Mouse (Mus musculus) adrenal gland (tissue): ENCODE results near the gene Prf1.

Experiments used
- intact Hi-C: fragments of 180-260 bp; cut with DNase I; formaldehyde crosslinking; loops from one replicate; pipeline ENCODE4 v1.15.1; 2025

The Prf1 gene

DNA sequence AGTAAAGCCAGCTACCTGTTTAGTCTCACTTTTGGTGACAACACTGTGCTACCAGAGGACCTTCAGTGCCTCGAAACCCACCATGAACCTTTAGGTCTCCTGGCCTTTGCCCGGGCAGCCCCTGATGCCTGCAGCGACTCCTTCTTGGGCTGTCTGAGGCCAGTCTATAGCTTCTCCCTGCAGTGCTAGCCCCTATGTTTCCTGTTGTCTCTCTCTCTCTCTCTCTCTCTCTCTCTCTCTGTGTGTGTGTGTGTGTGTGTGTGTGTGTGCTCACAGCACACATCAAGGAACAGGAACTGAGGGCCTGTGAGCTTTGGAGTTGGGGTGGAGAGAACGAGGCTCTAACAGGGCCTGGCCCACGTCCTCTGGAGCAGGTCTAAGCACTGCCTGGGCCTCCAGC lies 39.0 kb downstream of the Prf1 start:
- intact Hi-C loops = loop anchor here (1.0 to 5.0 kb wide), 2 partner anchors 59 to 137 kb away; no protein-coding TSS in a partner anchor

DNA sequence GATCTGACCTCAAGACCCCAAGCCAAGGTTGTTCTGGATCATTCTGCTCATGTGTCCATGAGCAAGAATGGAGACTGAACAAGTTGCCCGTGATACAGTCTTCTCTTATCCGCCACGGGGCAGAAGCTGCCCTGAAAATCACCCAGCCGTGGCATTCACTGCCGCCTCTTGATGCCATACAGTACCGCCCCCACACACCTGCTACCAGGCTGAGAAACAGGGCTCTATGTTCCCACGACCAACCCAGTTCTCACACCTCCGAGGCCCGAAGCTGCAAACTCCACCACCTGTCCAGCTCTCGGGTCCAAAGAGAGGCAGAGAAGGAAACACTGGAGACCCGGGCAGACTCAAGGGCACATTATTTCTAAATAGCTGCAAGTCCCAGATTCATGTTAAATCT lies 40.0 kb downstream of the Prf1 start:
- intact Hi-C loops = loop anchor here (5.0 kb wide), 1 partner anchor 60 kb away; no protein-coding TSS in a partner anchor

DNA sequence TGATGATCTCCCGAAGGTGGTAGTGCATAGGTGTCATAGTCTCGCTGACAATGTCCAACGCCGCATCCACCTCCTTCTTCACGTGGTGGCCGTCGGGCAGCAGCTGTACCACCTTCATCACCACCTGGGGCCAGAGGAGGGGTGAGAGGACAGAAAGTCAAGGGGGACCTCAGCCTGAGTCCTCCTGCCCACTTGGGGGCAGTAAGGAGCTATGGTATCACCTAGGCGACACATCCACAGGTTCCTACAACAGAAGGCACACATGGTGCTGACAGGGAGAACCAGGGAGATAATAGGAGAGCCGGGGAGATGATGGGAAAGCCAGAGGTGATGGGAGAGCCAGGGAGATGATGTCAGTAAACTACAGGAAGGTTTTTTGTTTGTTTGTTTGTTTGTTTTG lies 41.6 kb downstream of the Prf1 start:
- intact Hi-C loops = loop anchor here (5.0 kb wide), 1 partner anchor 62 kb away; no protein-coding TSS in a partner anchor

DNA sequence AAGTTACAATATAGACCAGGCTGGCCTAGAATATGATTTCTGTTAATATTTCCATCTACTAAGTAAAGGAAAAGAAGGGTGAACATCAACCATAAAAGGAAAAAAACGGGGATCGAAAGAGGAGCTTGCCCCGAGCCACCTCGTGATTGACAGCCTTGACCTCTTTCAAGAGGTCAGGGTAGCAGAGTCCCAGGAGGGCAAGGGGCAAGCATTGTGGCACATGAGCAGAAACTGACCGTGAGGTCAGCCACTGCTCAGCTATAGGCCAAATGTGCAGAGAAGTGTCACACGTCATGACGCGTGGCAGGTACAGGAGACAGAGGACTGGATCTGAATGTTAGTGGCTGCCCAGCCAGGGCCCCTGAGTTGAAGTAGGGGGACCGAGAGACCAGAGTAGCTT lies 42.6 kb downstream of the Prf1 start:
- intact Hi-C loops = loop anchor here (1.0 kb wide), 1 partner anchor 59 kb away; no protein-coding TSS in a partner anchor

DNA sequence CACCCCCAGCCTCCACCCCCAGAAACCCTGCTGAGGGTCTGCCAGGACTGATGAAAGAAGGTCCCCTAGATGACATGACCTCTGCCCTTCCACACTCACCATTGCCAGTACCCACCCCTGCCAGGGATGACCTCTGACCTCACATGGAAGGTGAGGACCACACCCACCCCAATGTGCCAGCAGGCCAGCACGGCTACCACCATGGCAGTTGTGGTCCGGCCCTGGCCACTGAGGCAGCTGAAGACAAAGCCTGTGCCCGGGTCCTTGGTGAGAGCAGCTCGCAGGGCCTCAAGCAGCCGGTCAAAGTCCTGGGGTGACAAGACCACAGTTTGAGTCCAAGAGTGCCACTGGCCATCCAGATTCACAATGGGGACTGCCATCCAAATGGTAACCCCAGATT lies 43.4 kb downstream of the Prf1 start:
- intact Hi-C loops = no loop called here

DNA sequence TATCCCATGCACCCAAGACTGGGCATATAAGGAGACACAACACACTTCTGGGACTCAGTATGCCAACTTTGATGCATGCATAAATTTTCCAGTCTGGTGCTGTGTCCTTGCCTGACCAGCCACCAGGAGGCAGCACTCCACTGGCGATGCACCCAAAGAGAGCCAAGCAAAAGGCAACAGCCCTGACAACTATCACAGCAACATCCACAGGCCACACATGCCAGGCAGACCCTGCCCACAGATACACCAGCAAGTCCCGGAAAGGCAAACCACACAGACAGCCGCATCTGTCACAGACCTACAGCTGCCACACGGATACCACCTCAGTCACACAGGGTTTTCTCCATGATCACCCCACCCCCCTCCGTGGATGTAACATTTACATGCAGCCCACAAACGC lies 43.9 kb downstream of the Prf1 start:
- intact Hi-C loops = no loop called here

DNA sequence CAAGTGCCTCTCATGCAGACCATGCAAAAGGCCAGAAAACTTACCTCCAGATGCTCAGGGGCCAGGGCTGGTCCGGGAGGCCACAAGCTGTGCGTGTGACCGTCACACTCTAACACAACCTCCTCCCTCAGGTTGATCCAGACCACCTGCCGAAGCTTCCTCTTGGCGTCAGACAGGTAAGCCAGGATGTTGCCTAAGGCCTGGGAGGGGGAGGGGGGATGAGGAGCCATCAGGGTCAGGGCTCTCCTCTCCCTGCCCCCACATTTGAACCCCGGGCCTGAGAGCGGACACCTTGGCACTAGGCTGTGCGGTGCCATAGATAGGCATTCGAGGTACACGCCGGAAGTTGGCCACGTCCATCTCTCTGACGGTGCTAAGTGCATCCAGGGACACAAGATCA lies 45.1 kb downstream of the Prf1 start:
- intact Hi-C loops = no loop called here

DNA sequence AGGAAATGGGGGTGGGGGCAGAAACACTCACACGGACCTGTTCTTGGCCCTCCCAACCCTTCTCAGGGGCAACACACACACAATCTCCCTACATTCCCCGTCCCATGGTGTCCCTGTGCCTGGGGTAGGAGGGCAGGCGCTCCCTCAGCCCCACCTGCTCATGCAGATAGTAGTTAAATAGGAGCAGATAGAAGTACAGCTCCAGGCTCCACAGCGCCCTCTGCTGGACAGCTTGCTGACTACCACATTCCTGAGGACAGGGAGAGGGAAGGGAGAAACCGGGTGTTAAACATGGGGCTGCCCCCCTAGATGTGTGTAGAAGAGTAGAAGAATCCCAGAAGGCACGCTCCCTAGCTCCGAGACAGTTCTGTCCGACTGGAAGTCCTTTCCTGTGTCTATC lies 46.3 kb downstream of the Prf1 start:
- intact Hi-C loops = no loop called here

DNA sequence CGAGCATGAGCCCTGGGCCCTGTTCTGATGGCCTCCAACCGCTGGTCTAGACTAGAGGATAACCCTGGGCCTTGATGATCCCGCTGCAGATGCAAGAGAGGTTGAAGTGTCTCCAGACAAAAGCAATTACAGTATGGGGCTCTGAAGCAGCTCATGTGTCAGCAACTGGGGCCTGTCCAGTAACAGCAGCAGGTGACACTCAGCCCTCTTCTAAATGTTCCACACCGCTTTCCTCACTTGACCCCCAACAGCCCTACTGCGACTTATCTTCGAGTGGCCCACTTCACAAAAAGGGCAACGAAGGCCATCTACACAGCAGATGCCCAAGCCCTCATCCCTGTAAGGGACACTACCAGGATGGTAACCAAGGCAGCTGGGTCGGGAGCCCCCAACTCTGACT lies 47.5 kb downstream of the Prf1 start:
- intact Hi-C loops = no loop called here

DNA sequence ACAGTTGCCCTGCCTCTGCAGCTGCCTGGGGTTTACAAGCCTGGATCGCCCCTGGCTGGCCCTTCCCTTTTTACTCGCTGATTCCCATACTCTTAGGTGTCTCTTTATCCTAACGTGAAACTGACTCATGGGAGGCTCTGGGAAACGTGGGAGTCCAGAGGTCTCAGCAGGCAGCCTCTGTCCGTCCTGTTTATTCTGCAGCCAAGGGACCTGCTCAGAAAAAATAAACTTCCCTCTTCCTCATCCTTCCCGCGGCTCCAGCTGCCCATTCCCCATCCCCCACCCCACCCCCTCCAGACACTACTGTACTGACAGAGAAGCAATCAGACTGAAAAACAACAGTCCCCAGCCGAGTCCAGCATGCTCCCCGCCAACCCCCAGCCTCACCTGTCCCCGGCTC lies 48.7 kb downstream of the Prf1 start:
- intact Hi-C loops = no loop called here

DNA sequence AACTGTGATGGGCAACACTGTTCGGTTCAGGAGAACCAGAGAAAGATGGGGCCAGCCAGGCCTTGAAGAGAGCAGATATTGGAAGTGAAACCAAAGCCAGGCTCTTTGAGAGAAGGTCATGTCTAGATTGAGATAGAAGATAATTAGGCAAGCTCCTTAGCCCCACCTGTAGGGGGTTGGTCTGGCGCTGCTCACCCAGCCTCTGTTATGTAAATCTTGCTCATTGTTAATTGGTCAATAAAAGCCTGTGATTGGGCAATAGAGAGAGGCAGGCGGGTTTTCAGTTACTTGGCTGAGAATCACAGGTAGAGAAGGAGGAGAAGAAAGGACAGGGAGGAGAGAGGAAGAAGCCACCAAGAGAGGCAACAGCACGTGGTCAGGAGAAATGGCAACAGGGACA lies 53.6 kb downstream of the Prf1 start:
- intact Hi-C loops = no loop called here
